Mouse (Mus musculus) cerebellum, adult (tissue): ENCODE data around the gene Pabpn1.
A peak's percentile ranks its signal among the peaks of the same experiment; 100 is the strongest.

Source experiments
- ATAC-seq: cut with Nextera tagmentation; 2 replicates; pipeline ENCODE4 v1.9.2; 2017; ENCODE audit warnings: mild to moderate bottlenecking, moderate library complexity, mixed read lengths; ENCODE audit not compliant: insufficient number of reproducible peaks, low FRiP score, low TSS enrichment

The Pabpn1 gene

GRCm38 (mm10) chr14:54884022-54884712 lies 8.1 kb upstream of the Pabpn1 start:
- no peak for ATAC-seq

- no peak for ATAC-seq
These were observed 7.0 kb upstream of the Pabpn1 start for GRCm38 (mm10) chr14:54885309-54885708.

- ATAC-seq: peak; percentile 97
These were observed 1.4 kb downstream of the Pabpn1 start for GRCm38 (mm10) chr14:54893651-54894181.

- ATAC-seq: peak; percentile 18; the same call in 1 of the 2 replicates
These were observed 2.2 kb downstream of the Pabpn1 start for GRCm38 (mm10) chr14:54894296-54895151.

- no peak for ATAC-seq
These were observed 5.1 kb downstream of the Pabpn1 start for GRCm38 (mm10) chr14:54897445-54897844.

GRCm38 (mm10) chr14:54900383-54900782 lies 8.1 kb downstream of the Pabpn1 start:
- ATAC-seq: peak; percentile 78; the same call in 1 of the 2 replicates

GRCm38 (mm10) chr14:54903641-54904040 lies 11.3 kb downstream of the Pabpn1 start:
- no peak for ATAC-seq

- no peak for ATAC-seq
These were observed 16.4 kb downstream of the Pabpn1 start for GRCm38 (mm10) chr14:54908682-54909081.

GRCm38 (mm10) chr14:54912109-54912850 lies 20.0 kb downstream of the Pabpn1 start:
- no peak; the same call in 1 of the 2 replicates for ATAC-seq

- peak; percentile 78 for ATAC-seq
These were observed 20.6 kb downstream of the Pabpn1 start, which contains the start of gene Slc22a17 for GRCm38 (mm10) chr14:54912886-54913285. Gene Slc22a17, minus strand, starts transcription at chr14:54913132.

GRCm38 (mm10) chr14:54913343-54913742 lies 21.0 kb downstream of the Pabpn1 start:
- ATAC-seq: no peak

GRCm38 (mm10) chr14:54920076-54920685 lies 27.9 kb downstream of the Pabpn1 start:
- no peak for ATAC-seq

- no peak for ATAC-seq
These were observed 32.5 kb downstream of the Pabpn1 start for GRCm38 (mm10) chr14:54924641-54925348.

- peak; percentile 54; the same call in 1 of the 2 replicates for ATAC-seq
These were observed 33.3 kb downstream of the Pabpn1 start, which contains the start of gene Efs for GRCm38 (mm10) chr14:54925349-54926342. Gene Efs, minus strand, starts transcription at chr14:54926126.

- ATAC-seq: no peak
These were observed 34.3 kb downstream of the Pabpn1 start for GRCm38 (mm10) chr14:54926401-54927158.

- ATAC-seq: no peak
These were observed 35.0 kb downstream of the Pabpn1 start for GRCm38 (mm10) chr14:54927296-54927695.

GRCm38 (mm10) chr14:54929801-54930200 lies 37.5 kb downstream of the Pabpn1 start:
- ATAC-seq: no peak
